Comparison of ENCODE assay signal across 10 mouse cellular contexts in genomic region chr19:57445049-57445448, GRCm38 (mm10). TPM values are rescaled to one million over a fixed set of nuclear protein-coding genes. Genes with fewer than 3 reads are reported as not detected.
DNase-seq lines count a peak whose midpoint lies in the region; ATAC-seq lines count a peak whose summit lies in the region.
"Had no signal": no experiment of that assay in that cellular context is flagged by ENCODE, and none has a peak within 500 bp of the region (broad histone marks: within the 10 kb centered on the region; RNA-seq: fewer than 3 reads in every experiment).

No protein-coding gene starts in this region.

- H3K27me3 ChIP-seq in forebrain, embryonic 15.5 days: no peaks in the 10 kb centered on the region; the same call in 1 of the 2 replicates
- no peaks in the 10 kb centered on the region for H3K27me3 ChIP-seq in forebrain, embryonic 11.5 days (ENCODE audit: control insufficient read depth, insufficient read depth, low read length)
- H3K27me3 ChIP-seq in liver, embryonic 11.5 days (replicated peaks; ENCODE audit: control insufficient read depth, insufficient read depth, low read length): no peaks in the 10 kb centered on the region
- H3K27me3 ChIP-seq: stomach, embryonic 15.5 days had no signal

- no peaks in the 10 kb centered on the region for H3K36me3 ChIP-seq in forebrain, embryonic 15.5 days
- no peaks in the 10 kb centered on the region for H3K36me3 ChIP-seq in forebrain, embryonic 11.5 days (ENCODE audit: control insufficient read depth, insufficient read depth, low read length)
- no peaks in the 10 kb centered on the region for H3K36me3 ChIP-seq in liver, embryonic 11.5 days (ENCODE audit: control insufficient read depth, insufficient read depth, low read length)
- H3K36me3 ChIP-seq: stomach, embryonic 15.5 days had no signal

- DNase-seq in forebrain, embryonic 11.5 days (ENCODE audit: low spot score): no peak
- peak; percentile 59 for DNase-seq in lung, postnatal 10 days
- DNase-seq in lung, postnatal 14 days: no peak
- DNase-seq in layer of hippocampus, adult 11-12 months (ENCODE audit: low spot score): peak; percentile 49
- peak; percentile 87 for DNase-seq in retina, postnatal 1 day
- DNase-seq in liver, embryonic 11.5 days (ENCODE audit: low spot score): no peak
- DNase-seq in natural killer cell, adult 2 months (ENCODE audit: low spot score in 2 of 2): no peak

- no peak overlapping the region for H3K4me3 ChIP-seq in forebrain, embryonic 15.5 days
- H3K4me3 ChIP-seq in forebrain, embryonic 11.5 days (ENCODE audit: low read depth, low read length): no peak overlapping the region
- H3K4me3 ChIP-seq in liver, embryonic 11.5 days (ENCODE audit: low read depth, low read length): no peak overlapping the region
- H3K4me3 ChIP-seq: stomach, embryonic 15.5 days had no signal

- WGBS in forebrain, embryonic 15.5 days: 14% methylated on average over 5 of the region's 5 CpGs
- WGBS in forebrain, embryonic 11.5 days: 61% methylated on average over 5 of the region's 5 CpGs
- 61% methylated on average over 5 of the region's 5 CpGs for WGBS in liver, embryonic 11.5 days

- H3K9me3 ChIP-seq in forebrain, embryonic 15.5 days: no peaks in the 10 kb centered on the region
- H3K9me3 ChIP-seq in forebrain, embryonic 11.5 days (ENCODE audit: control insufficient read depth, low read length): no peaks in the 10 kb centered on the region
- no peaks in the 10 kb centered on the region for H3K9me3 ChIP-seq in liver, embryonic 11.5 days (ENCODE audit: control insufficient read depth, low read length)
- H3K9me3 ChIP-seq: stomach, embryonic 15.5 days had no signal

- no peak overlapping the region for H3K9ac ChIP-seq in forebrain, embryonic 15.5 days (replicated peaks)
- no peak overlapping the region for H3K9ac ChIP-seq in forebrain, embryonic 11.5 days (ENCODE audit: low read length)
- no peak overlapping the region for H3K9ac ChIP-seq in liver, embryonic 11.5 days (ENCODE audit: low read depth, low read length)
- H3K9ac ChIP-seq: liver, embryonic 14.5 days; stomach, embryonic 15.5 days had no signal

- H3K27ac ChIP-seq in forebrain, embryonic 15.5 days (replicated peaks): no peak overlapping the region
- H3K27ac ChIP-seq in forebrain, embryonic 11.5 days (ENCODE audit: low read depth, low read length): no peak overlapping the region
- no peak overlapping the region for H3K27ac ChIP-seq in liver, embryonic 11.5 days (ENCODE audit: low read depth, low read length)
- H3K27ac ChIP-seq: liver, embryonic 14.5 days; stomach, embryonic 15.5 days had no signal

- H3K4me1 ChIP-seq in forebrain, embryonic 15.5 days: peaks cover 8% of the 10 kb centered on the region; the same call in 1 of the 2 replicates
- no peaks in the 10 kb centered on the region for H3K4me1 ChIP-seq in forebrain, embryonic 11.5 days (replicated peaks; ENCODE audit: control insufficient read depth, insufficient read depth, low read length)
- H3K4me1 ChIP-seq in liver, embryonic 11.5 days (replicated peaks; ENCODE audit: control insufficient read depth, insufficient read depth, low read length): no peaks in the 10 kb centered on the region

- H3K4me2 ChIP-seq in forebrain, embryonic 15.5 days (replicated peaks): no peak overlapping the region
- no peak overlapping the region for H3K4me2 ChIP-seq in forebrain, embryonic 11.5 days (ENCODE audit: low read depth, low read length, severe bottlenecking)
- no peak overlapping the region for H3K4me2 ChIP-seq in liver, embryonic 11.5 days
- H3K4me2 ChIP-seq: stomach, embryonic 15.5 days had no signal

- peak; percentile 83 for ATAC-seq in forebrain, embryonic 15.5 days (replicated peaks)
- ATAC-seq in forebrain, embryonic 11.5 days (replicated peaks; ENCODE audit: low FRiP score): no peak
- ATAC-seq in liver, embryonic 11.5 days (replicated peaks; ENCODE audit: low FRiP score): no peak

RNA-seq across cellular contexts. Expression of gene Trub1, which starts 7.7 kb away (rescaled TPM):
- 16.3 and 17.5 TPM in 2 replicates for polyA plus RNA-seq in forebrain, embryonic 15.5 days (2015; fragmentation: Nextera tagmentation; extraction: Ambion mirVana)
- 16.3 and 22.1 TPM in 2 replicates for polyA plus RNA-seq in forebrain, embryonic 11.5 days (2014; fragmentation: Nextera tagmentation; extraction: Ambion mirVana)
- polyA plus RNA-seq in liver, embryonic 11.5 days (2014; fragmentation: Nextera tagmentation; extraction: Ambion mirVana): 27.5 and 28.9 TPM in 2 replicates

Comparison
In these comparisons a context has a peak if more than half of its experiments do, and no peak if none do; other contexts are left out.
1. DNase-seq: peak in lung, postnatal 10 days (single experiment), layer of hippocampus, adult 11-12 months (single experiment) and retina, postnatal 1 day (single experiment); none in forebrain, embryonic 11.5 days (single experiment), lung, postnatal 14 days (single experiment), liver, embryonic 11.5 days (single experiment) and natural killer cell, adult 2 months (0 of 2).